Mouse (Mus musculus): ENCODE measurements around the gene Tmem88b. TPM values are rescaled to one million over a fixed set of nuclear protein-coding genes. Genes with fewer than 3 reads are reported as not detected.

Tmem88b gene
- total RNA-seq, 2 experiments from 2014 or later = 0.66 to 1.1 TPM

DNA sequence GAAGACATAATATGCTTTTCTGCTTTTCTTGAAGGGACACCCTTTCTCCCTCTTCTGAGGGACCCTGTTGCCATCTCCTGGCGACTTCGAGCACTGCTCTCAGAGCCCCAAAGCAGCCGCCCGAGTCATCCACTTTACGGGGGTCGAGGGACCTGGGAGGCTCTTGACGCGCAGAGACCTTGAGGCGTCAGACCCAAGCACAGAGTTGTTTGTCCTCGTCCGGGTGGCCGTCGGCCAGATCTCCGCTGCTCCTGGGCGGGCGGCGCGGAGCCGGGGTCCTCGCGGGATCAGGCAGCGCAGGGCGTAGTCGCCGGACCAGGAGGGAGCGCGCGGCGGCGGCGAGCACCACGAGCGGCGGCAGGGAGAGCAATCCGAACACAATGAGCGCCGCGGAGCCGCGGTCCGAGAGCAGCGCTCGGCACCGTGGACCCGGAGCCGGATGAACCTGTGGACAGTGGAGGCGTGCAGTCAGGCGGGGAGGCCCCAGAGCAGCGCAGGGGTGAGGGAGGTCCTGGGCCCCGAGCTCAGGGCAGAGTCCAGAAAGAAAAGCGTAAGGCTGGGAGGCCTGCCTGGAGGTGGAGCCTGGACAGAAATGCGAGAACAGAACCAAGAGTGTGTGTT, 1.5 kb downstream of the Tmem88b start:
- Histone ChIP-seq H3K4me3 (peak overlapping the region; percentile 90), H3K27ac (peak overlapping the region; percentile 97)
- intact Hi-C loops (cut with DNase I) = loop anchor here (1.0 kb wide), 1 partner anchor 14 kb away; no protein-coding TSS in a partner anchor
- peak; percentile 88 for TF ChIP-seq CTCF (IDR thresholded peaks at IDR 0.05)
- peak; percentile 91 for DNase-seq

DNA sequence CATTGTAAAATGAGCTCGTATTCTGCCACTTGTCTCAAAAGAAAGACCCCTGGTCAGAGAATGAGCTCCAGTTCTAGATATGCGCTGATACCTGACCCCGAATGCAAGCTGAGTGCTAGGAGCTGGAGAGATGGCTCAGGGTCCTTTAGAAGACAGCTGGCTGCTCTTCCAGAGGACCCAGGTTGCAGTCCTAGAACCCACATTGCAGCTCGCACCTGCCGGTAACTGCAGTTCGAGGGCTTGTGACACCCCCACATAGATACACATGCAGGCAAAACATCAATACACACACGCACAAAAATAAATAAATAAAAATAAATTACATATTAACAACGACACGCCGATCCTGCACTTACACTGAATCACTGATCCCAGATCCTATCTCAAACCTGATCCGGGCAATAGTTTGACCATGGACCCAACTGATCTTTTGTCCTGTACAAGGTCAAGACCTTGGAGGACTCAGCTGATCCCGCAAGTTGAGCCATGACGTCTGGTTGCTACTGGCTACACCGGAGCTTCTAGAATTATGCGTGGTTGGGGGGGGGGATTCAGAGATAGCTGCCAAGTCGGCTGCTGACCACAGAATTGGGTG, 2.1 kb downstream of the Tmem88b start:
- DNase-seq = no peak
- intact Hi-C loops (cut with DNase I) = loop anchor here (1.0 kb wide), 1 partner anchor 13 kb away; no protein-coding TSS in a partner anchor
- Histone ChIP-seq H3K27ac (peak overlapping the region; percentile 97), H3K4me3 (peak overlapping the region; percentile 90)
- TF ChIP-seq CTCF (IDR thresholded peaks at IDR 0.05) = no peak

DNA sequence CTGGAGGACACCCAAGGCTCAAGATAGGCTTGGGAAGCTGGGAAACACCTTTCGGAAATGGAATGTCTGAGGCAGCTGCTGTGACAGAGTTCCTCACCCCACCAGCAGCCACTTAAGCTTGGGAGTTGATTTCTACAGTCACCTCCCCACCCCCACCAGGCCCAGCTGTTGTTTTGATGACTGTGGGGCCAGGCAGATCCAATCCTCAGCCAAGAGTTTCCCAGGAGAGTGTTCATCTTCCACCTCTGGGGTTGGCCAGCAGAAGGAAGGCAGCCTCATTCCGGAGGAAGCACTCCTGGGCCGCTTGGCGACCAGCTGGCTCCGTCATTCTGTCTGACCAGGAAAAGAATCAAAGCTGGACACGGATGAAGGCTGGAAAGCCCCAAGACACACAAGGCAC, 4.8 kb downstream of the Tmem88b start:
- Histone ChIP-seq H3K27ac (peak overlapping the region; percentile 97), H3K4me3 (peak overlapping the region; percentile 43)
- TF ChIP-seq CTCF (IDR thresholded peaks at IDR 0.05) = no peak
- intact Hi-C loops (cut with DNase I) = no loop called here
- DNase-seq = peak; percentile 92

DNA sequence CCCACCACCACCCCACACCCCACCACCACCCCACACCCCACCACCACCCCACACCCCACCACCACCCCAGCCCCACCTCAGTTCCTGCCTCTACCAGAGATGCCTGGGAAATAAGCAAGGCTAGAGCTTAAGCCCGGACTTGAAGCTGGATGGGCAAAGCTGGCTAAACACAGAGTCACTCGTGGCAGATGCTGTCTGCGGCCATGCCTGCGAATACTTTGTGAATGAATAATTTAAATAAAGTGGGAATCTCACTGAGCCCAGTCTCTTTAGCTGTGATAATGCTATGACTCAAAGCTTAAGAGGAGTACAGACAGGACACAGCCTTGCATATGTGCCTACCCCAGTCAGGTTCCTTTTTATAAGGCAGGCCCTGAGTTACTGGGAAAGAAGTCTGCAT, 6.2 kb downstream of the Tmem88b start:
- intact Hi-C loops (cut with DNase I) = no loop called here
- Histone ChIP-seq H3K4me3 (no peak overlapping the region), H3K27ac (peak overlapping the region; percentile 97)
- no peak for DNase-seq
- TF ChIP-seq CTCF (IDR thresholded peaks at IDR 0.05) = no peak

DNA sequence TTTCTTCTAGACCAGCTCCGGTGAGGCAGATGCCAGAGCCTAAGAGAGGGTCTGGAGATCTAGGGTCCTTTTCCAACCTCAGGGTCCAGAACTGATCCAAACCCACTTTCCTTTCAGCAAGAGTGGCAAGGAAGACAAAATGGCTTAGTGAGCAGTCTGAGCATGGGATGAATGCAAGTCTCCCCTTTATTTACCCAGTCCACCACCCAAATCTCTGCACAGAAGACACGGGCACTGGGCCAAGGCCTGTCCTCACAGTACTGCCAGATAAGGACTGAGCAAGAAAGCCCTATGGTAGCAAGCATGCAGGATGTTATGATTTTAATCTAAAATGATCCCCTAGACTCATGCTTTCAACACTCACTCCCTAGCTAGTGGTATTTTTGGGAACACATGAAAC, 7.9 kb downstream of the Tmem88b start:
- peak; percentile 52 for DNase-seq
- peak overlapping the region; percentile 88 for H3K27ac ChIP-seq
- intact Hi-C loops (cut with DNase I) = no loop called here
- TF ChIP-seq CTCF (IDR thresholded peaks at IDR 0.05) = no peak
- no peak overlapping the region for H3K4me3 ChIP-seq

DNA sequence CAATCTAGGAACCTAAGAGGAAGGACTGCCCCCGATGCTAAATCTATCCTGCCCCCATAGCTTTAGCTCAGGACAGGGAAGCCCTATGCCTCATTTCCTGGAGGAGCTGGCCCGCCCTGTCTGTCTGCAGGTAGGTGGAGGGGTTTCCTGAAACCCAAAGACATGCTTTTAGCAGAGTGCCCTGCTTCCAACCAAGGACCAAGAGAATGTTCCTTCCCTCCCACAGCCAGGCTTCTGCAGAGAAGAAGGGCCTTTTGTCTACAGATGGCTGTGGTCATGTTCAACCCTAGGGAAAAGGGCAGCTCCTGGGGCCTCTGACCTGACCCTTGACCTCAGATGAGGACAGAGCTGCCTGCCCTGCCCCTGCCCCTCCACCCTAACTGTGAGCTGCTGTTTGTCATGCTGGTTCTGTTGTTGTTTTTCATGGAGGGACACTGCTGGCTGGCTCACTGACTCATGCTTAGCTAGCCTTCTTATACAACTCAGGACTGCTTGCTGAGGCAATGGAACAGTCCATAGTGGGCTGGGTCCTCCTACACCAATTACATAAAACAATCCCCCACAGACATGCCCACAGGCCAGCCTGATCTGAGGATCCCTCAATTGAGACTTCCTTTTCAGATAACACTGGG, 8.9 kb downstream of the Tmem88b start:
- H3K27ac ChIP-seq = peak overlapping the region; percentile 88
- TF ChIP-seq CTCF (IDR thresholded peaks at IDR 0.05) = no peak
- intact Hi-C loops (cut with DNase I) = no loop called here
- H3K4me3 ChIP-seq = no peak overlapping the region
- peak; percentile 38 for DNase-seq

DNA sequence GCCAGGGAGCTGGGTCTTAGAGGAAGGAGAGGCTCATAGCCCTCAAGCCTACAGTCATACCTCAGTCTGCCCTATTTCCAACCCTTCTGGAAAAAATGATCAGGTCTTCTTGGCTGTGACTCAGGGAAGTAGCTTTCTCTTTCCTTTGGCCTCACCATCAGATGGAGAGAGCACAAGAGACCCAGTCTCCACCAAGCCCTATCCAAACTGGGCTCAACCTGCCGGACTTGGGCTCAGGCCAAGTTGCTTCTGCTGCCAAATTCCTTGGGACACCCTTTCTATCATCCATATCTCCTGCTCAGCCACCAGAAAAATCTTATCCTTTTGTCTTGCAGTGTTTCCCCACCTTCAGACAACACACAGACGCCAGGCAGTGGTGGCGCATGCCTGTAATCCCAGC, 9.8 kb downstream of the Tmem88b start:
- peak; percentile 67 for DNase-seq
- Histone ChIP-seq H3K4me3 (no peak overlapping the region), H3K27ac (peak overlapping the region; percentile 88)
- TF ChIP-seq CTCF (IDR thresholded peaks at IDR 0.05) = no peak
- intact Hi-C loops (cut with DNase I) = no loop called here

DNA sequence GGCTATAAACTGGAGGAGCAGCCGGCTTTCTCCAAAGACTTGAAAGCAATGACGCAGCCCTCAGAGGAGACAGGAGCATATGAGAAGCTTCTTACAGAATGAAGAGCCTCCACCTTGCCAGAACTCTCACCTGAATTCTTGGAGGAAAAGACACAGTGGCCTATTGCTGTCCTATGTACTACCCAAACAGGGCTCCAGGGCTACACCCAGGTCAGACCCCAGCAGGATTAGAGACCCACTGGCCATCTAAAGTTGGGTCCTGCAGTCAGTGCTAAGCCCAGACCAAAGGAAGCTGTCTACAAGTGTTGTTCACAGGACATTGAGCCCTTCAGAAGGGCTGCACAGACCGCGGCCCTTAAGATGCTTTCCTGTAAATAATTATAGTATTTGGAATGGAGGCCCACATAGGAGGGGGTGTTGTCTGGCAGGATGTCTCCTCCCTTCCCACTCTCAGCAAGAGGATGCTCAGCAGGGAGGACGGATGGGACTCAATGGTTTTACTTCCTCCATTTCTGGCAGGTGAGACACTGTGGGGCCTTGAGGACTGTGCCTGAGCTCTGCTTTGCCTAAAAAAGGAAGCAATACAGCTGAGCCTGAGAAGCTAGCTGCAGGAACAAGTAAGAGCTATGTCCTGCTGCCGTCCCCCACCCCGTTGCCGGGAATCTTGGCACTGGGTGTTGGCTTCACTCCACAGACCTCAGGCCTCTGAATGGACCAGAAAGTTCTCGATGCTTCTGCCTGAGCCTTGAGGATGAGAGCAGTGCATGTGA, 10.5 kb downstream of the Tmem88b start:
- Histone ChIP-seq H3K27ac (peak overlapping the region; percentile 88), H3K4me3 (peak overlapping the region; percentile 82)
- no peak for TF ChIP-seq CTCF (IDR thresholded peaks at IDR 0.05)
- DNase-seq = peak; percentile 78
- intact Hi-C loops (cut with DNase I) = loop anchor here (5.0 kb wide), 1 partner anchor 53 kb away; no protein-coding TSS in a partner anchor

DNA sequence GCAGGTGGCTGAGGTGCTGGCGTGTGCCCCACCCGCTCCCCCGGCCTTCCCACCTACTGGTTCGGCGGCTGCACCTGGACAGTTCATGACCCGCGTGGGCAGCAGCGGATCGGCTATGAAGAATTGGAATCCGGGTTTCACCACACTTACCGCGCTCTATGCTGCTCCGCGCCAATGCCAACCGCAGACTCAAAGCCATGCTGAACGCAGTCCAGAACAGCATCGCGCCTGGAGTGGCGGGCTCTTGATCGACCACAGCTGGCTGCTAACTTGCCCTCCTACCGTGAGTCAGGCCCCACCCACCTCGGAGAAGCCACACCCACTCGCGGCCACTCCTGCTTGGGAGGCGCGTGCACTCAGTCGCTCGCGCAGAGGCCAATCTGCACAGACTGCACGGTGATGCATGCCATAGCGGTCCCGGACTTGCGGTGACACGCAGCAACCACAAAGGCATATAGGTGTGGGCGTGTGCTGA, 11.4 kb downstream of the Tmem88b start, which contains the start of gene Vwa1:
TSS of gene Vwa1 (minus strand) at position 419 of the 475 bp plus-strand sequence.
- peak; percentile 95 for DNase-seq
- intact Hi-C loops (cut with DNase I) = loop anchor here (5.0 kb wide), 1 partner anchor 52 kb away; no protein-coding TSS in a partner anchor
- TF ChIP-seq CTCF (IDR thresholded peaks at IDR 0.05) = no peak
- Histone ChIP-seq H3K4me3 (peak within 1 kb of the TSS; percentile 82), H3K27ac (peak within 1 kb of the TSS; percentile 88)

DNA sequence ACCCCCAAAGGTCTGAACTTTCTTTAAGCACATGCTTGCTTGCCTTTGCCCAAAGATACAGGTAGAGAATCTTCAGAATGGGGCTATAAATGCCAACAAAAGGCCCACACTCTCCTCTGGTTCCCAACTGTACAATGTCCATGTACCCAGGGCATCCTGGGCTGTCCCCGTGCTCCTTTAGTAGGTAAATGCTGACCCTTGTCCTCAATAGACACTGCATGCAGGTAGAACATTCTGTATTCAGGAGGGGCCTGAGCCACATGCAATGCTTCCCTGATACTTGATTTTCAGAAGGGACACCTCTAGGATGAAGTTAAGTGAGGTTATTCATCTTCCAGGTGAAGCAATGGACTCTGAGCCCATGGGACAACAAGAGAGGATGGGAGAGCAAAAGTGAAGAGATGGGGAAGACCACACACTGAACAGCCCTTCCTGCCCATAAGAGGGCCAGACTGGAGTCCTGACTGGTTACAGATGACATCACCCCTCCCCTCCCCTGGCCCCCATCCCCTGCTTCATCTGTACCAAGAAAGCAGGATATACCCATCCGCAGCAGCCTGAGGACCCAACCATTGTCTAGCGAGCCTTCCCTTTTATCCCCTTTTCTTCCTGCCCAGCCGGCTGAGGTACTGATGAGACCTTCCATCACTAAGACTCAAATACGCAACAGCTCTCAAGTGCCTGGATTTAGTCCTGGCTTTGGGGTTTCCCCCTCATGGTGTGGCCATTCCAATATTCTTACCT, 12.2 kb downstream of the Tmem88b start:
- H3K4me3 ChIP-seq = peak overlapping the region; percentile 82
- intact Hi-C loops (cut with DNase I) = loop anchor here (5.0 kb wide), 1 partner anchor 51 kb away; no protein-coding TSS in a partner anchor
- peak overlapping the region; percentile 88 for H3K27ac ChIP-seq
- TF ChIP-seq CTCF (IDR thresholded peaks at IDR 0.05) = no peak
- no peak for DNase-seq

DNA sequence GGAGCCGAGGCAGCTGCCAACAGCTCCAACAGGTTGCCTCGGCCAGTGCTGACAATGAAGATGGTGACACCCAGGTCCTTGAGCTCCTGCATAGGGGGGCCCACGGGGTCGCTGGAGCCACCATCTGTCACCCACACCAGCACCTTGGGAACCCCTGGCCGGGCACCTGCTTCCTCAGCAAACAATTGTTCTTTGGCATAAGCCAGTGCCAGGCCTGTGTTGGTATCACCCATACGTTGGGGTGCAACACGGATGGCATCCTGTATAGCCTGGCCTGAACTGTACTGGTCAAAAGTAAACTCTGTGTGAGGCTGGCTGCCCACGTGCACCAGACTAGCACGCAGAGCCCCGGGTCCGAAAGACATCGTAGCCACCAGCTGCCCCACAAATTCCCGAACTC, 12.9 kb downstream of the Tmem88b start:
- peak overlapping the region; percentile 82 for H3K4me3 ChIP-seq
- DNase-seq = no peak
- intact Hi-C loops (cut with DNase I) = loop anchor here (5.0 kb wide), 1 partner anchor 50 kb away; no protein-coding TSS in a partner anchor
- TF ChIP-seq CTCF (IDR thresholded peaks at IDR 0.05) = no peak
- peak overlapping the region; percentile 93; the same call in 1 of the 2 replicates for H3K27ac ChIP-seq
